ENCODE assay signal across 9 mouse cellular contexts in genomic region chr11:40850652-40851092, GRCm38 (mm10).
DNase-seq lines count a peak whose midpoint lies in the region; ATAC-seq and TF ChIP-seq lines count a peak whose summit lies in the region.
"Had no signal": no experiment of that assay in that cellular context is flagged by ENCODE, and none has a peak within 500 bp of the region (broad histone marks: within the 10 kb centered on the region; RNA-seq: fewer than 3 reads in every experiment).

No protein-coding gene starts in this region.

- H3K4me1 ChIP-seq in lung, adult 2 months (ENCODE audit: control insufficient read depth, insufficient read depth, low read length), result no peaks in the 10 kb centered on the region
- no peaks in the 10 kb centered on the region for H3K4me1 ChIP-seq in kidney, embryonic 16.5 days (ENCODE audit: insufficient read depth, low read length)
- H3K4me1 ChIP-seq in stomach, embryonic 16.5 days (ENCODE audit: control insufficient read depth, insufficient read depth, low read length), result no peaks in the 10 kb centered on the region

- H3K9me3 ChIP-seq in kidney, embryonic 16.5 days (ENCODE audit: low read length), result no peaks in the 10 kb centered on the region
- H3K9me3 ChIP-seq in stomach, embryonic 16.5 days (replicated peaks; ENCODE audit: control insufficient read depth, low read length), result no peaks in the 10 kb centered on the region
- H3K9me3 ChIP-seq: G1E had no signal

- peak; percentile 93 for ATAC-seq in kidney, embryonic 16.5 days (ENCODE audit: low FRiP score, low TSS enrichment)
- peak; percentile 92 for ATAC-seq in stomach, embryonic 16.5 days (ENCODE audit: insufficient read depth, low FRiP score)

- TF ChIP-seq POLR2A in lung, adult 2 months (IDR thresholded peaks at IDR 0.05; ENCODE audit: borderline replicate concordance, extremely low read depth, low read depth, low read length), result no peak

- no peak overlapping the region for H3K9ac ChIP-seq in kidney, embryonic 16.5 days (replicated peaks; ENCODE audit: low read length)
- H3K9ac ChIP-seq in stomach, embryonic 16.5 days (ENCODE audit: low read length), result no peak overlapping the region

- no peaks in the 10 kb centered on the region for H3K27me3 ChIP-seq in kidney, embryonic 16.5 days (ENCODE audit: insufficient read depth, low read length)
- H3K27me3 ChIP-seq in stomach, embryonic 16.5 days (ENCODE audit: control insufficient read depth, insufficient read depth, low read length), result no peaks in the 10 kb centered on the region

- H3K4me3 ChIP-seq in lung, adult 2 months (replicated peaks; ENCODE audit: extremely low read depth, low read depth, low read length), result no peak overlapping the region
- no peak overlapping the region for H3K4me3 ChIP-seq in kidney, embryonic 16.5 days (ENCODE audit: low read length)
- H3K4me3 ChIP-seq in stomach, embryonic 16.5 days (replicated peaks; ENCODE audit: low read length), result no peak overlapping the region
- H3K4me3 ChIP-seq: erythroblast, embryonic 14.5 days had no signal

- TF ChIP-seq CTCF in lung, adult 2 months (IDR thresholded peaks at IDR 0.05; ENCODE audit: insufficient read depth, low read length), result no peak

- peak; percentile 6 to 12 for DNase-seq in lung, adult 18-20 months
- DNase-seq in lung, adult 2 months, result no peak
- DNase-seq in heart, adult 8-10 months (ENCODE audit: low spot score), result peak; percentile 59
- DNase-seq in frontal cortex, postnatal 10 days (ENCODE audit: low spot score in 2 of 2), result no peak
- DNase-seq in adrenal gland, adult 18-20 months (ENCODE audit: low spot score in 2 of 2), result no peak

- peak overlapping the region; percentile 45; the same call in 1 of the 2 replicates for H3K27ac ChIP-seq in kidney, embryonic 16.5 days (ENCODE audit: low read length)
- H3K27ac ChIP-seq in stomach, embryonic 16.5 days (ENCODE audit: low read length), result peak overlapping the region; percentile 73

- 20% methylated on average over 4 of the region's 4 CpGs for whole genome bisulfite sequencing in lung, adult 2 months
- 17% methylated on average over 4 of the region's 4 CpGs for WGBS in kidney, embryonic 16.5 days
- WGBS in stomach, embryonic 16.5 days, result 20% methylated on average over 4 of the region's 4 CpGs

- no peaks in the 10 kb centered on the region for H3K36me3 ChIP-seq in kidney, embryonic 16.5 days (ENCODE audit: insufficient read depth, low read length)
- H3K36me3 ChIP-seq in stomach, embryonic 16.5 days (ENCODE audit: control insufficient read depth, insufficient read depth, low read length), result no peaks in the 10 kb centered on the region
- H3K36me3 ChIP-seq: G1E had no signal

- no peak overlapping the region for H3K4me2 ChIP-seq in kidney, embryonic 16.5 days (replicated peaks; ENCODE audit: low read depth, low read length)
- no peak overlapping the region for H3K4me2 ChIP-seq in stomach, embryonic 16.5 days (ENCODE audit: low read depth, low read length)

Comparison
In these comparisons a context has a peak if more than half of its experiments do, and no peak if none do; other contexts are left out.
1. DNase-seq: peak in lung, adult 18-20 months (2 of 2) and heart, adult 8-10 months (single experiment); none in lung, adult 2 months (single experiment), frontal cortex, postnatal 10 days (0 of 2) and adrenal gland, adult 18-20 months (0 of 2).